Mouse (Mus musculus) myocyte (in vitro differentiated cells): ENCODE data around the gene Ltbp3. TPM values are rescaled to one million over a fixed set of nuclear protein-coding genes. Genes with fewer than 3 reads are reported as not detected.

ENCODE experiments used
- H3K27me3 ChIP-seq: one replicate; pipeline ENCODE4 v1.6.1; 2011; ENCODE audit not compliant: control insufficient read depth, insufficient read depth, insufficient read length
- H3K36me3 ChIP-seq: one replicate; pipeline ENCODE4 v1.6.1; 2011; ENCODE audit not compliant: control insufficient read depth, insufficient read depth
- H3K4me2 ChIP-seq: one replicate; pipeline ENCODE4 v1.6.1; 2011; ENCODE audit warnings: low read depth, control low read depth
- H3K4me3 ChIP-seq: one replicate; pipeline ENCODE4 v1.5.1; 2011; ENCODE audit warnings: mild to moderate bottlenecking, control low read depth, moderate library complexity
- H3K79me2 ChIP-seq: one replicate; pipeline ENCODE4 v1.6.1; 2011; ENCODE audit not compliant: control insufficient read depth, insufficient read depth
- H3ac ChIP-seq: one replicate; pipeline ENCODE4 v1.6.1; 2011; ENCODE audit not compliant: control insufficient read depth, insufficient read length
- CEBPB ChIP-seq: IDR thresholded peaks from 2 replicates; pipeline ENCODE4 v1.6.1; 2011; ENCODE audit warnings: mild to moderate bottlenecking, moderate library complexity; ENCODE audit not compliant: poor library complexity, insufficient read depth, severe bottlenecking
- E2F4 ChIP-seq: IDR thresholded peaks from one replicate; pipeline ENCODE4 v1.6.1; 2011; ENCODE audit warnings: mild to moderate bottlenecking, control low read depth, moderate library complexity; ENCODE audit not compliant: insufficient read depth
- MYOG ChIP-seq, 3 experiments: IDR thresholded peaks; one replicate each; pipeline ENCODE4 v1.6.1; 2011; ENCODE audit warnings: control low read depth in 2 of 3, low read depth in 2 of 3, mild to moderate bottlenecking in 2 of 3; ENCODE audit not compliant: insufficient read length in 2 of 3, control insufficient read depth in 1 of 3, insufficient read depth in 1 of 3
- POLR2A ChIP-seq: IDR thresholded peaks from one replicate; pipeline ENCODE4 v1.6.1; 2011; ENCODE audit warnings: low read depth, mild to moderate bottlenecking, control low read depth, moderate library complexity; ENCODE audit not compliant: insufficient read length
- POLR2AphosphoS2 ChIP-seq: IDR thresholded peaks from one replicate; pipeline ENCODE4 v1.6.1; 2011; ENCODE audit warnings: low read depth, control low read depth; ENCODE audit not compliant: insufficient read length
- SRF ChIP-seq: IDR thresholded peaks from one replicate; pipeline ENCODE4 v1.6.1; 2011; ENCODE audit warnings: low read depth; ENCODE audit not compliant: control insufficient read depth, insufficient read length
- TCF12 ChIP-seq: IDR thresholded peaks from one replicate; pipeline ENCODE4 v1.6.1; 2011; ENCODE audit warnings: mild to moderate bottlenecking, control low read depth; ENCODE audit not compliant: poor library complexity, insufficient read depth, severe bottlenecking
- TCF3 ChIP-seq: IDR thresholded peaks from one replicate; pipeline ENCODE4 v1.6.1; 2011; ENCODE audit warnings: low read depth, control low read depth; ENCODE audit not compliant: insufficient read length
- USF1 ChIP-seq: IDR thresholded peaks from one replicate; pipeline ENCODE4 v1.6.1; 2011; ENCODE audit warnings: low read depth, mild to moderate bottlenecking, control low read depth, moderate library complexity
- polyA plus RNA-seq: library from polyadenylated mRNA; unstranded; fragments of >200 nt; fragmentation: generic; extraction: Trizol; gene quantifications from one replicate; pipeline ENCODE4 v1.2.1, GENCODE M21; 2012; ENCODE audit warnings: missing spikeins

The Ltbp3 gene
- polyA plus RNA-seq, 1 experiment: 100 TPM

DNA sequence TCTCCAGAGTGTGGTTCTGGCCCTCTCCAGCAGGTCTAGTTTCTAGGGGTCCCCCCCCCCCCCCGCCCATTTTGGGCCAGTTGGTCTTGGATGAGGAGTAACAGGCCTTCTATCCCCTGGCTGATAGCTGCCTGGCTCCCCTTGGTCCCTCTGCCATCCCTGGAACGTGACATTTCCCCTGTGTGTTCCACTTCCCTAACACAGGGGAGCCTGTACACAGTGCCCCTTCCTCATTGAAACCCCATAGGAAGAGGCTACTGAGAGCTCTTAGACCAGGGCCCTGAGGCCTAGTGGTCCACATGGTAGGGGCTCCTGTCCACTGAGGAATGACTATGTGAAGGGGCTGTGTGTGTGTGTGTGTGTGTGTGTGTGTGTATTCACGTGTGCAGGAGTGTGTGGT is 67.0 kb downstream of the Ltbp3 start:
- Histone ChIP-seq H3K79me2 (peaks cover 10% of the 10 kb centered on the region), H3K36me3 (no peaks in the 10 kb centered on the region), H3K27me3 (no peaks in the 10 kb centered on the region), H3K4me3 (no peak overlapping the region), H3K4me2 (no peak overlapping the region), H3ac (no peak overlapping the region)
- TF ChIP-seq E2F4 (no peak), USF1 (no peak), TCF3 (no peak), MYOG (IDR thresholded peaks at IDR 0.05; ENCODE audit: control insufficient read depth in 1 of 3, insufficient read depth in 1 of 3, insufficient read length in 2 of 3, low read depth in 2 of 3) (no peak), SRF (no peak), POLR2AphosphoS2 (no peak), POLR2A (no peak), TCF12 (no peak), CEBPB (no peak)

Other genes with a start within 250 kb of the Ltbp3 start
- 0.17 TPM for gene 1700020D05Rik, start 237.1 kb upstream of the Ltbp3 start, polyA plus RNA-seq
- 7.8 TPM for gene Snx32, start 230.4 kb upstream of the Ltbp3 start, polyA plus RNA-seq
- not detected for gene Ovol1, start 180.3 kb upstream of the Ltbp3 start, polyA plus RNA-seq
- 3.2 TPM for gene Ap5b1, start 172.9 kb upstream of the Ltbp3 start, polyA plus RNA-seq
- gene Rnaseh2c, start 139.0 kb upstream of the Ltbp3 start, polyA plus RNA-seq: 31.9 TPM
- 37.1 TPM for gene Kat5, start 130.7 kb upstream of the Ltbp3 start, polyA plus RNA-seq
- gene Rela, start 103.4 kb upstream of the Ltbp3 start, polyA plus RNA-seq: 58.0 TPM
- 14.4 TPM for gene Sipa1, start 77.2 kb upstream of the Ltbp3 start, polyA plus RNA-seq
- gene Map3k11, start 52.2 kb upstream of the Ltbp3 start, polyA plus RNA-seq: 19.0 TPM
- gene Pcnx3, start 52.0 kb upstream of the Ltbp3 start, polyA plus RNA-seq: 34.9 TPM
- 0.12 TPM for gene Kcnk7, start 36.5 kb upstream of the Ltbp3 start, polyA plus RNA-seq
- gene Ehbp1l1, start 14.6 kb upstream of the Ltbp3 start, polyA plus RNA-seq: 97.4 TPM
- 77.4 TPM for gene Fam89b, start 11.3 kb upstream of the Ltbp3 start, polyA plus RNA-seq
- gene Scyl1, start 30.5 kb downstream of the Ltbp3 start, polyA plus RNA-seq: 73.5 TPM
- gene Frmd8, start 134.4 kb downstream of the Ltbp3 start, polyA plus RNA-seq: 22.3 TPM
- gene Slc25a45, start 136.9 kb downstream of the Ltbp3 start, polyA plus RNA-seq: 5.2 TPM
- 0.31 TPM for gene Tigd3, start 153.2 kb downstream of the Ltbp3 start, polyA plus RNA-seq
- gene Dpf2, start 172.1 kb downstream of the Ltbp3 start, polyA plus RNA-seq: 78.5 TPM
- gene Cdc42ep2, start 183.9 kb downstream of the Ltbp3 start, polyA plus RNA-seq: 16.2 TPM
- gene Pola2, start 223.3 kb downstream of the Ltbp3 start, polyA plus RNA-seq: 11.9 TPM
- gene Slc22a20, start 245.2 kb downstream of the Ltbp3 start, polyA plus RNA-seq: not detected